Mouse (Mus musculus): Measurements from ENCODE around the gene Cfap43. TPM values are rescaled to one million over a fixed set of nuclear protein-coding genes. Genes with fewer than 3 reads are reported as not detected.

Cfap43 gene
- total and polyA plus RNA-seq, 3 experiments: 3.2 to 12.7 (median 11.7) TPM

DNA sequence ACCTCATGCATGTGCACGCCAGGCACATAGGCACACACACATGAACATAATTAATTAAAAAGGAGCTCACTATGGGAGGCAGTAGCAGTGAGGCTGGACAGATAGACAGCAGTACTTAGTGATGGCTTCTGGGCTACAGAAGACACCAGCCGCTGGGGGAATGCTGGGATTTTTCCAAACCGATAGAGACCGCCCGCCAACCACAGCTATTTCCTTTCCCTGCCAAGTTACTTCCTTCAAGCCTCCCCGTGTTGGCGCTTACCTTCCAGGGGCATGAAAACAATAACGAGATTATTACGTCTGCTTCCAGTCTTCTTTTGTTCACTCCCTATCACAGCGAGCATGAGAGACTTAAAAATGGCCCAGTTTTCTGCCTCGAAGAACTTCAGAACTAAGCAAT is 222.0 kb downstream of the Cfap43 start:
- in situ Hi-C loops (cut with MboI; ENCODE audit: low pct_ligation_motif_present, low pct_unique_long_range_greater_than_20kb, low sequenced_read_pairs): no loop called here
- Histone ChIP-seq H3K36me3 (replicated peaks in 1 of 2; ENCODE audit: control insufficient read depth in 1 of 2, insufficient read depth in 1 of 2, low read length in 1 of 2) (no peaks in the 10 kb centered on the region), H3K9me3 (replicated peaks; ENCODE audit: low read length) (no peaks in the 10 kb centered on the region), H3K4me2 (ENCODE audit: insufficient read depth, low read depth, poor library complexity, severe bottlenecking) (no peak overlapping the region), H3K27me3 (replicated peaks) (no peaks in the 10 kb centered on the region), H3K9ac (ENCODE audit: insufficient read depth, low read depth) (no peak overlapping the region), H3K4me1 (ENCODE audit: control insufficient read depth in 1 of 2, insufficient read depth in 2 of 2) (peaks cover 0 to 2% of the 10 kb centered on the region in 2 experiments; a peak in 2 of 4 replicates), H3K79me2 (replicated peaks; ENCODE audit: control insufficient read depth, extremely low read depth, insufficient read depth, poor library complexity, severe bottlenecking) (no peaks in the 10 kb centered on the region), H3K27ac (ENCODE audit: insufficient read depth, low read depth) (no peak overlapping the region), H3K4me3 (replicated peaks in 1 of 3; ENCODE audit: low read depth in 2 of 3, low read length in 2 of 3, poor library complexity in 1 of 3) (no peak overlapping the region)
- no peak for TF ChIP-seq ZKSCAN1 (IDR thresholded peaks at IDR 0.05; ENCODE audit: borderline replicate concordance, low read depth, low read length)
- TF ChIP-seq USF1 (IDR thresholded peaks at IDR 0.05; ENCODE audit: low read depth, low read length): no peak
- TF ChIP-seq POLR2AphosphoS2 (IDR thresholded peaks at IDR 0.05; ENCODE audit: low read depth, low read length): no peak
- no peak for TF ChIP-seq MAFK (IDR thresholded peaks at IDR 0.05; ENCODE audit: insufficient replicate concordance, low read length)
- TF ChIP-seq BHLHE40 (IDR thresholded peaks at IDR 0.05; ENCODE audit: low read depth, low read length): no peak
- TF ChIP-seq NELFE (IDR thresholded peaks at IDR 0.05; ENCODE audit: low read depth, low read length): no peak
- dilution Hi-C loops (cut with MboI; ENCODE audit: extremely low pct_ligation_motif_present, extremely low pct_unique_long_range_greater_than_20kb, low sequenced_read_pairs): no loop called here
- DNase-seq (ENCODE audit: extremely low read depth): no peak

DNA sequence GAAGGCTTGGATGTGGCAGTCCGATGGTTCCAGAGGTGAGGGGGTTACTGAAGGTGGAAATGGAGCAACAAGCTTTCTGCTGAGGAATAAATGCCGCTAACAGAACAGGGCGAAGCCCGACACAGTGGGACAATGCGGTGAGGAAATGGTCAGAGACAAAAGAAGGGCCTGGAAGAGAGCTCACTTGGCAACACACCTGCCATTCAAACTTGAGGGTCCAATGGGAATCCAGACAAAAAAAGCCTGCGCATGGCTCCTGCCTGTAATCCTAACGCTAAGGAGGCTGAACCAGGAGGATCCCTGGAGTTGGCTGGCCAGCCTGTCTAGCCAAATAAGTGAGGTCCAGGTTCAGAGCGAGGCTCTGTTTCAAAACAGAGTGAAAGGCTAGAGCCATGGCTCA is 222.7 kb downstream of the Cfap43 start:
- H3K9me3 ChIP-seq (replicated peaks; ENCODE audit: low read length): no peaks in the 10 kb centered on the region
- no peak overlapping the region for H3K27ac ChIP-seq (ENCODE audit: insufficient read depth, low read depth)
- H3K79me2 ChIP-seq (replicated peaks; ENCODE audit: control insufficient read depth, extremely low read depth, insufficient read depth, poor library complexity, severe bottlenecking): no peaks in the 10 kb centered on the region
- H3K4me1 ChIP-seq (ENCODE audit: control insufficient read depth in 1 of 2, insufficient read depth in 2 of 2): peaks cover 0 to 9% of the 10 kb centered on the region in 2 experiments; a peak in 2 of 4 replicates
- DNase-seq (ENCODE audit: extremely low read depth): no peak
- H3K36me3 ChIP-seq (replicated peaks in 1 of 2; ENCODE audit: control insufficient read depth in 1 of 2, insufficient read depth in 1 of 2, low read length in 1 of 2): no peaks in the 10 kb centered on the region
- no peak overlapping the region for H3K4me2 ChIP-seq (ENCODE audit: insufficient read depth, low read depth, poor library complexity, severe bottlenecking)
- TF ChIP-seq SIN3A (IDR thresholded peaks at IDR 0.05; ENCODE audit: low read length): no peak
- TF ChIP-seq UBTF (IDR thresholded peaks at IDR 0.05; ENCODE audit: low read depth, low read length): no peak
- no peak for TF ChIP-seq JUN (IDR thresholded peaks at IDR 0.05; ENCODE audit: insufficient read depth, low read depth, low read length)
- no peak for TF ChIP-seq BHLHE40 (IDR thresholded peaks at IDR 0.05; ENCODE audit: low read depth, low read length)
- no peak for TF ChIP-seq TCF12 (IDR thresholded peaks at IDR 0.05; ENCODE audit: low read depth, low read length)
- no peak for TF ChIP-seq SMC3 (IDR thresholded peaks at IDR 0.05; ENCODE audit: low read depth, low read length)
- TF ChIP-seq EP300 (IDR thresholded peaks at IDR 0.05; ENCODE audit: low read length): no peak
- no peak for TF ChIP-seq RCOR1 (conservative IDR thresholded peaks at IDR 0.05; ENCODE audit: low read depth, low read length)
- in situ Hi-C loops (cut with MboI; ENCODE audit: low pct_ligation_motif_present, low pct_unique_long_range_greater_than_20kb, low sequenced_read_pairs) (no loop called here), dilution Hi-C loops (cut with MboI; ENCODE audit: extremely low pct_ligation_motif_present, extremely low pct_unique_long_range_greater_than_20kb, low sequenced_read_pairs) (no loop called here)
- peaks cover under 1% of the 10 kb centered on the region for H3K27me3 ChIP-seq (replicated peaks)
- H3K4me3 ChIP-seq (replicated peaks in 1 of 3; ENCODE audit: low read depth in 2 of 3, low read length in 2 of 3, poor library complexity in 1 of 3): no peak overlapping the region
- no peak overlapping the region for H3K9ac ChIP-seq (ENCODE audit: insufficient read depth, low read depth)

DNA sequence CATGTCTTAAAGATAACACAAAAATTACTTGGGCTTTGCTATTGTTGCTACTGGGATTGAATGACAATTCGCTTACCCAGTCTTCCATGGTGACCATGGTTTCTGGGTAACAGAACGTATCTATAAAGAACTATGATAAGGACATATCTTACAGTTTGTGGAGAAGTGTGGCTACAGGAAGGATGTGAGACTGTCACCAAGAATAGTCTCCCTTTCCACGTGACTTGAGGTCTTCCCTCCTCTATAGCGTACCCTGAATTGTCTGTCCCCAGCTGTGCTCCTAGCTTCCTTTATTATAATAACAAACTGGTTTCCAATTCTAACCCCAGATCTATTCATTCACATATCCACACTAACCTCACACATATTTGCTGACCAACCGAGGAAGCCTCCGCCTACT is 223.4 kb downstream of the Cfap43 start:
- H3K4me3 ChIP-seq (replicated peaks in 1 of 3; ENCODE audit: low read depth in 2 of 3, low read length in 2 of 3, poor library complexity in 1 of 3): no peak overlapping the region
- H3K4me1 ChIP-seq (ENCODE audit: control insufficient read depth in 1 of 2, insufficient read depth in 2 of 2): peaks cover 0 to 10% of the 10 kb centered on the region in 2 experiments; a peak in 2 of 4 replicates
- H3K79me2 ChIP-seq (replicated peaks; ENCODE audit: control insufficient read depth, extremely low read depth, insufficient read depth, poor library complexity, severe bottlenecking): no peaks in the 10 kb centered on the region
- H3K9me3 ChIP-seq (replicated peaks; ENCODE audit: low read length): no peaks in the 10 kb centered on the region
- no peak for DNase-seq (ENCODE audit: extremely low read depth)
- peaks cover 1% of the 10 kb centered on the region for H3K27me3 ChIP-seq (replicated peaks)
- H3K9ac ChIP-seq (ENCODE audit: insufficient read depth, low read depth): no peak overlapping the region
- no peak overlapping the region for H3K4me2 ChIP-seq (ENCODE audit: insufficient read depth, low read depth, poor library complexity, severe bottlenecking)
- in situ Hi-C loops (cut with MboI; ENCODE audit: low pct_ligation_motif_present, low pct_unique_long_range_greater_than_20kb, low sequenced_read_pairs): no loop called here
- TF ChIP-seq SIN3A (IDR thresholded peaks at IDR 0.05; ENCODE audit: low read length) (no peak), CHD1 (IDR thresholded peaks at IDR 0.05; ENCODE audit: low read depth, low read length) (no peak), JUN (IDR thresholded peaks at IDR 0.05; ENCODE audit: insufficient read depth, low read depth, low read length) (no peak)
- H3K27ac ChIP-seq (ENCODE audit: insufficient read depth, low read depth): no peak overlapping the region
- dilution Hi-C loops (cut with MboI; ENCODE audit: extremely low pct_ligation_motif_present, extremely low pct_unique_long_range_greater_than_20kb, low sequenced_read_pairs): no loop called here
- H3K36me3 ChIP-seq (replicated peaks in 1 of 2; ENCODE audit: control insufficient read depth in 1 of 2, insufficient read depth in 1 of 2, low read length in 1 of 2): no peaks in the 10 kb centered on the region
